Mouse (Mus musculus) testis, postnatal 10 days (tissue): ENCODE results near the gene Lnpep.
"Not testable (repeated sequence)": the region's sequence is repeated elsewhere in the genome, so short reads cannot be mapped to it uniquely, and the experiment has no call there.

Experiments
- DNase-seq: peaks from one replicate; pipeline ENCODE4 v3.0.0; 2021; ENCODE audit warnings: low spot score

Lnpep gene

GRCm38 (mm10) chr17:17624957-17625586 lies at the start of gene Lnpep:
Gene Lnpep, minus strand, starts transcription at chr17:17625050.
- DNase-seq = peak; percentile 90

GRCm38 (mm10) chr17:17655829-17656176 lies 31.0 kb upstream of the Lnpep start:
- DNase-seq = no peak

- DNase-seq = no peak
These were observed 30.4 kb upstream of the Lnpep start for GRCm38 (mm10) chr17:17654997-17655828.

GRCm38 (mm10) chr17:17652570-17652969 lies 27.7 kb upstream of the Lnpep start:
- no peak for DNase-seq

GRCm38 (mm10) chr17:17645738-17646137 lies 20.9 kb upstream of the Lnpep start:
- peak; percentile 59 for DNase-seq

GRCm38 (mm10) chr17:17637387-17637786 lies 12.5 kb upstream of the Lnpep start:
- no peak for DNase-seq

- DNase-seq = no peak
These were observed 11.3 kb upstream of the Lnpep start for GRCm38 (mm10) chr17:17636147-17636546.

- DNase-seq = no peak
These were observed 9.2 kb upstream of the Lnpep start for GRCm38 (mm10) chr17:17634033-17634432.

GRCm38 (mm10) chr17:17631985-17632384 lies 7.1 kb upstream of the Lnpep start:
- no peak for DNase-seq

- DNase-seq = not testable (repeated sequence)
These were observed 3.5 kb upstream of the Lnpep start for GRCm38 (mm10) chr17:17628237-17628879.

GRCm38 (mm10) chr17:17627558-17627957 lies 2.7 kb upstream of the Lnpep start:
- no peak for DNase-seq

- DNase-seq = no peak
These were observed 1.2 kb upstream of the Lnpep start for GRCm38 (mm10) chr17:17625887-17626679.

- DNase-seq = peak; percentile 94
These were observed 361 bp downstream of the Lnpep start for GRCm38 (mm10) chr17:17624421-17624956.

GRCm38 (mm10) chr17:17623890-17624420 lies 895 bp downstream of the Lnpep start:
- DNase-seq = peak; percentile 75

GRCm38 (mm10) chr17:17623221-17623889 lies 1.5 kb downstream of the Lnpep start:
- DNase-seq = no peak

GRCm38 (mm10) chr17:17622576-17622975 lies 2.3 kb downstream of the Lnpep start:
- DNase-seq = no peak

- no peak for DNase-seq
These were observed 3.3 kb downstream of the Lnpep start for GRCm38 (mm10) chr17:17621586-17621985.

- no peak for DNase-seq
These were observed 6.4 kb downstream of the Lnpep start for GRCm38 (mm10) chr17:17618463-17618862.

- DNase-seq = no peak
These were observed 7.2 kb downstream of the Lnpep start for GRCm38 (mm10) chr17:17617440-17618204.

GRCm38 (mm10) chr17:17612336-17612735 lies 12.5 kb downstream of the Lnpep start:
- DNase-seq = no peak
